Mouse (Mus musculus): ENCODE results near the gene Thap7. TPM values are rescaled to one million over a fixed set of nuclear protein-coding genes. Genes with fewer than 3 reads are reported as not detected.

The Thap7 gene
- polyA plus RNA-seq, 1 experiment from 2014 or later, result 53.4 TPM

GRCm38 (mm10) chr16:17536584-17536983 is 5.6 kb upstream of the Thap7 start:
- Histone ChIP-seq H3K9me3 (ENCODE audit: low read length) (no peaks in the 10 kb centered on the region), H3K27me3 (replicated peaks; ENCODE audit: insufficient read depth, low read length) (no peaks in the 10 kb centered on the region), H3K4me2 (replicated peaks; ENCODE audit: low read depth, low read length) (no peak overlapping the region), H3K9ac (replicated peaks; ENCODE audit: low read depth) (no peak overlapping the region), H3K36me3 (ENCODE audit: insufficient read depth, low read length) (no peaks in the 10 kb centered on the region), H3K4me3 (ENCODE audit: low read depth, low read length) (no peak overlapping the region), H3K27ac (ENCODE audit: low read length) (no peak overlapping the region), H3K4me1 (ENCODE audit: insufficient read depth, low read depth, low read length) (peaks cover 2% of the 10 kb centered on the region; the same call in 1 of the 2 replicates)
- no peak for TF ChIP-seq CTCF (IDR thresholded peaks at IDR 0.05)
- TF ChIP-seq EP300 (IDR thresholded peaks at IDR 0.05), result no peak
- ATAC-seq, result no peak
- no peak for DNase-seq (ENCODE audit: low spot score)
- WGBS, result 91% methylated on average over 3 of the region's 3 CpGs

- TF ChIP-seq CTCF (IDR thresholded peaks at IDR 0.05) (no peak), EP300 (IDR thresholded peaks at IDR 0.05) (no peak)
- Histone ChIP-seq H3K4me1 (ENCODE audit: insufficient read depth, low read depth, low read length) (peaks cover 10% of the 10 kb centered on the region; the same call in 1 of the 2 replicates), H3K4me3 (ENCODE audit: low read depth, low read length) (no peak overlapping the region), H3K9me3 (ENCODE audit: low read length) (no peaks in the 10 kb centered on the region), H3K4me2 (replicated peaks; ENCODE audit: low read depth, low read length) (no peak overlapping the region), H3K27ac (ENCODE audit: low read length) (no peak overlapping the region), H3K36me3 (ENCODE audit: insufficient read depth, low read length) (peaks cover 10% of the 10 kb centered on the region), H3K27me3 (replicated peaks; ENCODE audit: insufficient read depth, low read length) (no peaks in the 10 kb centered on the region), H3K9ac (replicated peaks; ENCODE audit: low read depth) (no peak overlapping the region)
- WGBS, result 70% methylated on average over 14 of the region's 14 CpGs
- DNase-seq (ENCODE audit: low spot score) (no peak), ATAC-seq (no peak)
Observed at GRCm38 (mm10) chr16:17532676-17533329, 1.9 kb upstream of the Thap7 start.

- DNase-seq (ENCODE audit: low spot score) (peak; percentile 26), ATAC-seq (no peak)
- H3K27ac ChIP-seq (ENCODE audit: low read length), result no peak overlapping the region
- peaks cover 10% of the 10 kb centered on the region; the same call in 1 of the 2 replicates for H3K4me1 ChIP-seq (ENCODE audit: insufficient read depth, low read depth, low read length)
- WGBS, result 55% methylated on average over 4 of the region's 4 CpGs
- H3K4me3 ChIP-seq (ENCODE audit: low read depth, low read length), result no peak overlapping the region
- no peak for TF ChIP-seq EP300 (IDR thresholded peaks at IDR 0.05)
- peak; percentile 66 for TF ChIP-seq CTCF (IDR thresholded peaks at IDR 0.05)
- no peak overlapping the region for H3K9ac ChIP-seq (replicated peaks; ENCODE audit: low read depth)
- H3K27me3 ChIP-seq (replicated peaks; ENCODE audit: insufficient read depth, low read length), result no peaks in the 10 kb centered on the region
- peaks cover 14% of the 10 kb centered on the region for H3K36me3 ChIP-seq (ENCODE audit: insufficient read depth, low read length)
- H3K4me2 ChIP-seq (replicated peaks; ENCODE audit: low read depth, low read length), result no peak overlapping the region
- no peaks in the 10 kb centered on the region for H3K9me3 ChIP-seq (ENCODE audit: low read length)
Observed at GRCm38 (mm10) chr16:17532271-17532670, 1.3 kb upstream of the Thap7 start.

GRCm38 (mm10) chr16:17529981-17530586 is 852 bp downstream of the Thap7 start:
- Histone ChIP-seq H3K27ac (ENCODE audit: low read length) (peak overlapping the region; percentile 98), H3K27me3 (replicated peaks; ENCODE audit: insufficient read depth, low read length) (no peaks in the 10 kb centered on the region), H3K36me3 (ENCODE audit: insufficient read depth, low read length) (peaks cover 26% of the 10 kb centered on the region), H3K4me2 (replicated peaks; ENCODE audit: low read depth, low read length) (peak overlapping the region; percentile 88), H3K4me3 (ENCODE audit: low read depth, low read length) (peak overlapping the region; percentile 66), H3K9me3 (ENCODE audit: low read length) (no peaks in the 10 kb centered on the region), H3K9ac (replicated peaks; ENCODE audit: low read depth) (peak overlapping the region; percentile 77), H3K4me1 (ENCODE audit: insufficient read depth, low read depth, low read length) (peaks cover 10% of the 10 kb centered on the region; the same call in 1 of the 2 replicates)
- TF ChIP-seq EP300 (IDR thresholded peaks at IDR 0.05), result no peak
- 11% methylated on average over 17 of the region's 17 CpGs for WGBS
- DNase-seq (ENCODE audit: low spot score) (peak; percentile 21), ATAC-seq (no peak)

GRCm38 (mm10) chr16:17528276-17528675 is 2.7 kb downstream of the Thap7 start:
- peaks cover 39% of the 10 kb centered on the region for H3K36me3 ChIP-seq (ENCODE audit: insufficient read depth, low read length)
- H3K4me1 ChIP-seq (ENCODE audit: insufficient read depth, low read depth, low read length), result peaks cover 10% of the 10 kb centered on the region; the same call in 1 of the 2 replicates
- ATAC-seq (no peak), DNase-seq (ENCODE audit: low spot score) (no peak)
- 89% methylated on average over 13 of the region's 13 CpGs for WGBS
- no peak overlapping the region for H3K27ac ChIP-seq (ENCODE audit: low read length)
- TF ChIP-seq CTCF (IDR thresholded peaks at IDR 0.05) (no peak), EP300 (IDR thresholded peaks at IDR 0.05) (no peak)
- H3K4me2 ChIP-seq (replicated peaks; ENCODE audit: low read depth, low read length), result no peak overlapping the region
- H3K4me3 ChIP-seq (ENCODE audit: low read depth, low read length), result no peak overlapping the region
- H3K9ac ChIP-seq (replicated peaks; ENCODE audit: low read depth), result no peak overlapping the region
- H3K27me3 ChIP-seq (replicated peaks; ENCODE audit: insufficient read depth, low read length), result no peaks in the 10 kb centered on the region
- H3K9me3 ChIP-seq (ENCODE audit: low read length), result no peaks in the 10 kb centered on the region

GRCm38 (mm10) chr16:17527606-17528005 is 3.3 kb downstream of the Thap7 start:
- ATAC-seq, result no peak
- Histone ChIP-seq H3K9me3 (ENCODE audit: low read length) (no peaks in the 10 kb centered on the region), H3K4me2 (replicated peaks; ENCODE audit: low read depth, low read length) (no peak overlapping the region)

More at GRCm38 (mm10) chr16:17527606-17528005, 3.3 kb downstream of the Thap7 start:
- Histone ChIP-seq H3K9ac (replicated peaks; ENCODE audit: low read depth) (no peak overlapping the region), H3K27ac (ENCODE audit: low read length) (no peak overlapping the region), H3K36me3 (ENCODE audit: insufficient read depth, low read length) (peaks cover 42% of the 10 kb centered on the region), H3K4me1 (ENCODE audit: insufficient read depth, low read depth, low read length) (peaks cover 10% of the 10 kb centered on the region; the same call in 1 of the 2 replicates), H3K4me3 (ENCODE audit: low read depth, low read length) (no peak overlapping the region), H3K27me3 (replicated peaks; ENCODE audit: insufficient read depth, low read length) (no peaks in the 10 kb centered on the region)
- TF ChIP-seq CTCF (IDR thresholded peaks at IDR 0.05) (no peak), EP300 (IDR thresholded peaks at IDR 0.05) (no peak)
- DNase-seq (ENCODE audit: low spot score), result no peak

Measured in lung, postnatal 0 days (tissue).